In genomic region chr3:68583771-68584511, GRCm38 (mm10) we compare ENCODE assay signal across 9 mouse cellular contexts.
DNase-seq lines count a peak whose midpoint lies in the region; ATAC-seq and TF ChIP-seq lines count a peak whose summit lies in the region.
"Had no signal": no experiment of that assay in that cellular context is flagged by ENCODE, and none has a peak within 500 bp of the region (broad histone marks: within the 10 kb centered on the region; RNA-seq: fewer than 3 reads in every experiment).

No protein-coding gene starts in this region.

- peak overlapping the region; percentile 38 for H3K4me3 ChIP-seq in left cerebral cortex, adult 2 months
- no peak overlapping the region for H3K4me3 ChIP-seq in forebrain, embryonic 11.5 days (ENCODE audit: low read depth, low read length)
- peak overlapping the region; percentile 4; the same call in 1 of the 2 replicates for H3K4me3 ChIP-seq in lung, embryonic 16.5 days (ENCODE audit: low read length)

- intact Hi-C loops in left cerebral cortex, adult 2 months (cut with DNase I) = no loop called here
- intact Hi-C loops in left cerebral cortex, postnatal 14 days (cut with DNase I) = no loop called here
- intact Hi-C loops in heart, postnatal 10 days (cut with DNase I) = loop anchor here (2.0 kb wide), 1 partner anchor 21 kb away; no protein-coding TSS in a partner anchor

- H3K27me3 ChIP-seq in forebrain, embryonic 11.5 days (ENCODE audit: control insufficient read depth, insufficient read depth, low read length) = no peaks in the 10 kb centered on the region
- H3K27me3 ChIP-seq in lung, embryonic 16.5 days (ENCODE audit: control insufficient read depth, insufficient read depth, low read depth, low read length) = no peaks in the 10 kb centered on the region

- no peak for TF ChIP-seq CTCF in left cerebral cortex, adult 2 months (IDR thresholded peaks at IDR 0.05)

- H3K36me3 ChIP-seq in forebrain, embryonic 11.5 days (ENCODE audit: control insufficient read depth, insufficient read depth, low read length) = no peaks in the 10 kb centered on the region; the same call in 1 of the 2 replicates
- no peaks in the 10 kb centered on the region for H3K36me3 ChIP-seq in lung, embryonic 16.5 days (ENCODE audit: control insufficient read depth, insufficient read depth, low read length)
- H3K36me3 ChIP-seq: G1E had no signal

- H3K4me1 ChIP-seq in forebrain, embryonic 11.5 days (replicated peaks; ENCODE audit: control insufficient read depth, insufficient read depth, low read length) = peaks cover 24% of the 10 kb centered on the region
- H3K4me1 ChIP-seq in lung, embryonic 16.5 days (replicated peaks; ENCODE audit: control insufficient read depth, insufficient read depth, low read length) = peaks cover 27% of the 10 kb centered on the region

- H3K27ac ChIP-seq in left cerebral cortex, adult 2 months = peak overlapping the region; percentile 55
- H3K27ac ChIP-seq in forebrain, embryonic 11.5 days (ENCODE audit: low read depth, low read length) = peak overlapping the region; percentile 77; the same call in 1 of the 2 replicates
- H3K27ac ChIP-seq in lung, embryonic 16.5 days (ENCODE audit: low read length) = peak overlapping the region; percentile 98

- ATAC-seq in forebrain, embryonic 11.5 days (replicated peaks; ENCODE audit: low FRiP score) = peak; percentile 42; the same call in 1 of the 2 replicates
- peak; percentile 82 for ATAC-seq in lung, embryonic 16.5 days (ENCODE audit: low read depth)

- DNase-seq in left cerebral cortex, adult 2 months (ENCODE audit: extremely low spot score in 1 of 2, low spot score in 2 of 2) = peak in 1 of 2 experiments; percentile 25
- no peak for DNase-seq in left cerebral cortex, postnatal 14 days (ENCODE audit: low spot score in 2 of 2)
- DNase-seq in forebrain, embryonic 11.5 days (ENCODE audit: low spot score) = no peak
- DNase-seq in heart, postnatal 10 days = peak; percentile 78 to 83
- no peak for DNase-seq in T-cell, adult 2 months (ENCODE audit: low spot score)
- no peak for DNase-seq in urinary bladder, postnatal 10 days (ENCODE audit: low spot score)
- no peak for DNase-seq in thymus, postnatal 10 days (ENCODE audit: low spot score in 2 of 2)

- peak overlapping the region; percentile 28; the same call in 1 of the 2 replicates for H3K4me2 ChIP-seq in forebrain, embryonic 11.5 days (ENCODE audit: low read depth, low read length, severe bottlenecking)
- H3K4me2 ChIP-seq in lung, embryonic 16.5 days (ENCODE audit: low read depth, low read length) = peak overlapping the region; percentile 52

- peak overlapping the region; percentile 48 for H3K9ac ChIP-seq in forebrain, embryonic 11.5 days (ENCODE audit: low read length)
- peak overlapping the region; percentile 50 for H3K9ac ChIP-seq in lung, embryonic 16.5 days (ENCODE audit: low read length)

- WGBS in forebrain, embryonic 11.5 days = 37% methylated on average over 14 of the region's 14 CpGs
- 29% methylated on average over 14 of the region's 14 CpGs for WGBS in lung, embryonic 16.5 days

- no peaks in the 10 kb centered on the region for H3K9me3 ChIP-seq in forebrain, embryonic 11.5 days (ENCODE audit: control insufficient read depth, low read length)
- no peaks in the 10 kb centered on the region for H3K9me3 ChIP-seq in lung, embryonic 16.5 days (ENCODE audit: control insufficient read depth, low read length)

Comparison
In these comparisons a context has a peak if more than half of its experiments do, and no peak if none do; other contexts are left out.
1. DNase-seq: peak in heart, postnatal 10 days (2 of 2); none in left cerebral cortex, postnatal 14 days (0 of 2), forebrain, embryonic 11.5 days (single experiment), T-cell, adult 2 months (single experiment), urinary bladder, postnatal 10 days (single experiment) and thymus, postnatal 10 days (0 of 2).
2. Peak in every context shown above with its lines, with median percentiles within 50 percentile points of each other: H3K27ac ChIP-seq.